Mouse (Mus musculus): ENCODE data around the gene Cabin1. TPM values are rescaled to one million over a fixed set of nuclear protein-coding genes. Genes with fewer than 3 reads are reported as not detected.

The Cabin1 gene
- polyA plus RNA-seq, 1 experiment from 2014 or later, result 36.6 TPM

DNA sequence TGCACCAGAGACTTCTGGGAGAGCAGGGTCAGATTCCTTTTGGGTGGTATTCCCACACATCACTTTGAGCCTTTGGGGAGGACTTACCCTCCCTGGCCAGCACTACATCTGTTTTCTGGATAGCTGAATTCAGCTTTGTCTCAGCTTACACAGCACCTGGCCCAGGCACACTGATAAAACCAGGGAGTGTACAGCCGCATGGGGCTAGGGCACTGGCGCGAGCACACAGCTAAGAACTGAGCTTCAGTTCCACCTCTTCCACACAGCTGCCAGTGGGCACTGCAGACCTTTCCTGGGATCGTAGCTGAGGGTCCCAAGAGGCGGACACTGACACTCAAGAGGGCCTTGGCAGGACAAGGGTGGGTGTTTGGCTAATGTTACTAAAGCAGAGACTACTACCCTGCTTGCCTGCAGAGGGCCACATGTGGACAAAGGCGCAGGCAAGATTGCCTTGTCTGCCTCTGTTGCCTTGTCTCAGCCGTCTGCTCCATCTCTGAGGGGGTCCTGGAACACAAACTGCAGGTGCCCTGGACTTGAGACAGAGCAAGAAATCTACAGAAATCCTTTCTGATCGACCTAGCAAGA is 57.4 kb downstream of the Cabin1 start:
- no peak for DNase-seq (ENCODE audit: extremely low spot score, low spot score)
- Histone ChIP-seq H3K9me3 (no peaks in the 10 kb centered on the region), H3K27ac (no peak overlapping the region), H3K36me3 (replicated peaks) (peaks cover 80% of the 10 kb centered on the region), H3K27me3 (ENCODE audit: poor library complexity, severe bottlenecking) (no peaks in the 10 kb centered on the region), H3K4me1 (peaks cover 28% of the 10 kb centered on the region), H3K4me3 (no peak overlapping the region)
- 83% methylated on average over 8 of the region's 8 CpGs for WGBS

DNA sequence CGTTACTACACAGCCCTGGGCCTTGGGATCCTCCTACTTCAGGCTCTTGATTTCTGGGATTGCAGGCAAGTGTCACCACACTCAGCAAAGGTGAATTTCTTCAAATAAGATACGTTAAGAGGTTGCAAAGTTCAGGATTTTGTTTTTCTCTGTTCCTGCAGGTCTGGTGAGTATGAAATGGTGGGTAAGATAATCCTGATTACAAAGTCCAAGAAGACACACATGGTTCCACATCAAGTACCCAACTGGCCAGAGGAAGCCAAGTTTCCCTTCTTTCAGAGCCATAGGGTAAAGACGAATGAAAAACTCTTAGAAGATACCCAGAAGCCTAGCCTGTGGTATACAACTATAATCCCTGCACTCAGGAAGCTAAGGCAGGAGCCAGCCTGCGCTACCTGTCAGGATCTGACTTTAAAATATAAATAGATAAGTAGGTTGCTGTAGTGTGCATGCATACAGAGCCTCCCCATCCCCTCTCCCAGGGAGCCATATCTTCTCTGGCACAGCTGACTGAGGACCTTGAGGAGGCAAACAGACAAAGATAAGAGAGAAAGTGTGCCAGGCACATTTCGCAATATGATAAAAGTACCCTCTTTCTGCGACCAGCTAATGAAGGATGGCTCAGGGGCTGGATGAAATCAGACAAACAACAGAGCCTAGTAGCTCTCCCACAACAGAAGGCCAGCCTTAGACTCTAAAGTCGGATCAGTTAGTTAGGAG is 58.3 kb downstream of the Cabin1 start:
- Histone ChIP-seq H3K9me3 (no peaks in the 10 kb centered on the region), H3K27me3 (ENCODE audit: poor library complexity, severe bottlenecking) (no peaks in the 10 kb centered on the region), H3K36me3 (replicated peaks) (peaks cover 72% of the 10 kb centered on the region), H3K4me3 (no peak overlapping the region), H3K4me1 (peaks cover 28% of the 10 kb centered on the region), H3K27ac (no peak overlapping the region)
- WGBS, result 79% methylated on average over 7 of the region's 7 CpGs
- no peak for DNase-seq (ENCODE audit: extremely low spot score, low spot score)

DNA sequence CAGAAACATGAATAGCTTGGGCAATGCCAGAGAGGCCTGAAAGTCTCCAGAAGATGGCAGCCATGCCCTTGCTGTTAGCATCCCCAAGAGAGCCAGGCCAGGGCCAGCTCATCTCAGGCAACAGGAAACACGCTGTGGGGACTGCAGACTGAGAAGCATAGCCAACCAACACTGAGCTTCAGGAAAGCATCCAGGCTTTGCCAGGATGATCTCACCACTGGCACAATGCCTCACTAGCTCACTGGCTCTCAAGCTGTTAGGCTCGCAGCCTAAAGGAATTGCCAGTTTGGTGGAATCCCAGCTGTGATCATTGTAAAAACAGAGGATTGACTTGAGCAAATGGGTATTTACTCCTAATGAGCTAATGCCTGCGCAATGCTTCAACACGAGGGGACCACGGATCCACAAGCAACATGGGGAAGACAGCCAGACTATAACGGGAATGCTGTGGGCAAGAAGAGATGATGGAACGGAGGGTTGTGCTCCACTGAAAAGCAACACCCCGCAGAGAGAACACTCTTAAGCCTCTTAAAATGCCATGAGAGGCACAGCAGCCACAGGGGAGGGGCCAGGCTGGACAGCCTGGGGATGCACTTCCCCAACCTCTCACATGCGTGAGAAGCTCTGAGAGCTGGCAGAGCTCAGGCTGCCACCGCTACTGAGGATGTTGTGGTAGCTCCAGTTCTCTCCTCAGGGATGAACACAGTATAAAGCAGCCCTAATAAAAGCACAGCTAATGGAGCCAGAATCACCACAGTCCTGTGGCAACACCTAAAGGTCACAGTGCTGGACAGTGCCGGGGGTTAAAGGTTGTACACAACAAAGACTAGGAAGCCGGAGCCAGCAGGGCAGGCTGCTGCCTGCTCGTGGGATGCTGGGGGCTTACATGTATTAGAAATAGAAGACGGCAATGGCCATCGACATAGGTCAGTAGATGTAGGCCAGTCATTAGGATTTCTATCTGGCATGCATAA is 59.6 kb downstream of the Cabin1 start:
- Histone ChIP-seq H3K4me1 (peaks cover 28% of the 10 kb centered on the region), H3K36me3 (replicated peaks) (peaks cover 72% of the 10 kb centered on the region), H3K27ac (peak overlapping the region; percentile 60; the same call in 1 of the 2 replicates), H3K27me3 (ENCODE audit: poor library complexity, severe bottlenecking) (no peaks in the 10 kb centered on the region), H3K9me3 (no peaks in the 10 kb centered on the region), H3K4me3 (no peak overlapping the region)
- no peak for DNase-seq (ENCODE audit: extremely low spot score, low spot score)
- WGBS, result 42% methylated on average over 15 of the region's 15 CpGs

DNA sequence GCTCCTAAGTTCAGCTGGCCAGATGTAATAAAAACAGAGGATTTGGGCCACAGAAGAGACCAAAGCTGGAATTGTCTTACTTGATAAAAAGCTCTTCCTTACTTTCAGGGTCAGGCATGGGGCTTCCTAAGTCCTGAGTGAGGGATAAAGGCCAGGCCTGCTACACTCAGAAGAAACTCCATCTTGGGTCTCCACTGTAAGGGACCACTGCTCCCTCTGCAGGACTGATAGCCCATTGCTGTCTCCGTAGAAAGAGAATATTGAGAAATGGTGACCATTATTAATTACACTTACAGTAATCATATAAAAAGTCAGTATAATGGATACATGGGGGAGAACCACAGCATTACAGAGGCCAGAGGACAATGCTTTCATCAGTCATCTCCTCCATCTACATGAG is 60.6 kb downstream of the Cabin1 start:
- H3K27ac ChIP-seq, result no peak overlapping the region
- no peaks in the 10 kb centered on the region for H3K9me3 ChIP-seq
- WGBS, result 81% methylated on average over 1 of the region's 1 CpGs
- H3K27me3 ChIP-seq (ENCODE audit: poor library complexity, severe bottlenecking), result no peaks in the 10 kb centered on the region
- H3K36me3 ChIP-seq (replicated peaks), result peaks cover 72% of the 10 kb centered on the region
- no peak for DNase-seq (ENCODE audit: extremely low spot score, low spot score)
- H3K4me3 ChIP-seq, result no peak overlapping the region
- peaks cover 25% of the 10 kb centered on the region for H3K4me1 ChIP-seq

- H3K4me3 ChIP-seq, result no peak overlapping the region
- no peaks in the 10 kb centered on the region for H3K27me3 ChIP-seq (ENCODE audit: poor library complexity, severe bottlenecking)
- 96% methylated on average over 2 of the region's 2 CpGs for WGBS
- no peaks in the 10 kb centered on the region for H3K9me3 ChIP-seq
- H3K36me3 ChIP-seq (replicated peaks), result peaks cover 72% of the 10 kb centered on the region
- DNase-seq (ENCODE audit: extremely low spot score, low spot score), result no peak
- peaks cover 24% of the 10 kb centered on the region for H3K4me1 ChIP-seq
- H3K27ac ChIP-seq, result no peak overlapping the region
Measured at GRCm38 (mm10) chr10:75702494-75702893, 61.6 kb downstream of the Cabin1 start.

DNA sequence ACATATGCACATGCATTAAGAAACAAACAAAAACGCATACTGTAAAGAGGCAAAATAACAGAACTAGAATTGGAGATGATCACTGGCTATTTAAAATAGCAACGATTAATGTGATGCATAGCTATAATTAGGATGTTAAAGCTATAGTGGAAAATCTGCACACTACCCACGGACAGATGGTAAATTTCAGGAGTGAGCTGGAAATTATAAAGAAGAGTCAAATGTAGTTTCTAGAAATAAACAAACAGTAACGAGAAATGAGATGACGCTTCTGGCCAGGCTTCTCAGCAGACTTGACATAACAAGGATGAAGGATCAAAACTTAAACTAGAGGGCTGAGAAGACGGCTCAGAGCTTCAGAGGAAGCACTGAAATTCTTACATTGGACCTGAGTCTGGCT is 62.9 kb downstream of the Cabin1 start:
- no peak overlapping the region for H3K4me3 ChIP-seq
- no peaks in the 10 kb centered on the region for H3K9me3 ChIP-seq
- no peak overlapping the region for H3K27ac ChIP-seq
- H3K4me1 ChIP-seq, result peaks cover 21% of the 10 kb centered on the region
- peaks cover 72% of the 10 kb centered on the region for H3K36me3 ChIP-seq (replicated peaks)
- 92% methylated on average over 6 of the region's 6 CpGs for WGBS
- H3K27me3 ChIP-seq (ENCODE audit: poor library complexity, severe bottlenecking), result no peaks in the 10 kb centered on the region
- DNase-seq (ENCODE audit: extremely low spot score, low spot score), result no peak

DNA sequence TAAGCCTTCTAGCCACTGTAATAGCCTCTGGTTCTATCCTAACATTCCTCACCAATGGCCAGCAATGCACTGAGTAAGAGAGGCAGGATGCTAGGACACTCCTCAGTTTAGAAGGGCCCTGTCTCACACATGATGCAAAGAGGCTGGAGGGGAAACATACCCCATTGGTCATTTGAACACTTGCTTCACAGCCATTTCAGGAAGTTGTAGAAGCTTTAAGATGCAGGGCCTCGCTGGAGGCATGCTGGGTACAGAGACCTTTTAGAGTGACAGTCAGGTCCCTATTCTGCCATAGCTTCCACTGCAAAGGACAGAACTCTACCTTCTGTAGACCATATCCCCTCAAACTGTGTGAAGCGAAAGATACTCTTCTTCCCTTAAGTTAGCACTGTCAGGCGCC is 66.4 kb downstream of the Cabin1 start:
- H3K36me3 ChIP-seq (replicated peaks), result peaks cover 84% of the 10 kb centered on the region
- WGBS, result 85% methylated on average over 3 of the region's 3 CpGs
- no peak overlapping the region for H3K4me3 ChIP-seq
- H3K27ac ChIP-seq, result peak overlapping the region; percentile 60
- no peaks in the 10 kb centered on the region for H3K9me3 ChIP-seq
- H3K27me3 ChIP-seq (ENCODE audit: poor library complexity, severe bottlenecking), result no peaks in the 10 kb centered on the region
- no peaks in the 10 kb centered on the region for H3K4me1 ChIP-seq
- no peak for DNase-seq (ENCODE audit: extremely low spot score, low spot score)

GRCm38 (mm10) chr10:75696597-75697355 is 67.4 kb downstream of the Cabin1 start:
- Histone ChIP-seq H3K27ac (peak overlapping the region; percentile 40; the same call in 1 of the 2 replicates), H3K27me3 (ENCODE audit: poor library complexity, severe bottlenecking) (no peaks in the 10 kb centered on the region), H3K9me3 (no peaks in the 10 kb centered on the region), H3K36me3 (replicated peaks) (peaks cover 92% of the 10 kb centered on the region), H3K4me3 (no peak overlapping the region), H3K4me1 (no peaks in the 10 kb centered on the region)
- DNase-seq (ENCODE audit: extremely low spot score, low spot score), result no peak
- WGBS, result 90% methylated on average over 7 of the region's 7 CpGs

DNA sequence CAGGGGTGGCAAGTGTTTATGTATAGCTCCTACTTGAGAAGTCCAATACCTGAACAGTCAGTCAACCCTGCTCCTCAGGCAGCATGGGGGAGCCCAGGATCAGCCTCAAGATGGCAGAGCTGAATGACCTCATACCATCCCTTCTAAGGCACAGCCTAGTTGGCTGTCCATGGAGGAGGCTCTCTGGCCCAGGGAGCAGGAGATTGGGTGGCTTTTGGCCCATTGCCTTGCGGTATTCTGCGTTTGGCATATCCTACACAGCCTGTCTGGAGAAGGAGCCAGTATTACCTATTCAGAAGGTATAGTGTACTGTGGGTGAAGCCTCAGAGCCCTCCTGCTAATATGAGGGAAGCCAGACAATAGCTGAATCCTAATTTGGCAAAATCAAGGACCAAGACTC is 68.6 kb downstream of the Cabin1 start:
- Histone ChIP-seq H3K27ac (no peak overlapping the region), H3K4me1 (no peaks in the 10 kb centered on the region), H3K36me3 (replicated peaks) (peaks cover 100% of the 10 kb centered on the region), H3K27me3 (ENCODE audit: poor library complexity, severe bottlenecking) (no peaks in the 10 kb centered on the region), H3K9me3 (no peaks in the 10 kb centered on the region), H3K4me3 (no peak overlapping the region)
- DNase-seq (ENCODE audit: extremely low spot score, low spot score), result no peak
- 94% methylated on average over 2 of the region's 2 CpGs for WGBS

GRCm38 (mm10) chr10:75695078-75695477 is 69.1 kb downstream of the Cabin1 start:
- no peak overlapping the region for H3K27ac ChIP-seq
- no peak overlapping the region for H3K4me3 ChIP-seq
- H3K9me3 ChIP-seq, result no peaks in the 10 kb centered on the region
- no peaks in the 10 kb centered on the region for H3K27me3 ChIP-seq (ENCODE audit: poor library complexity, severe bottlenecking)
- peaks cover 97% of the 10 kb centered on the region for H3K36me3 ChIP-seq (replicated peaks)
- H3K4me1 ChIP-seq, result no peaks in the 10 kb centered on the region
- no peak for DNase-seq (ENCODE audit: extremely low spot score, low spot score)
- 90% methylated on average over 5 of the region's 5 CpGs for WGBS

GRCm38 (mm10) chr10:75694567-75694966 is 69.6 kb downstream of the Cabin1 start:
- Histone ChIP-seq H3K9me3 (no peaks in the 10 kb centered on the region), H3K27ac (no peak overlapping the region), H3K4me3 (no peak overlapping the region), H3K27me3 (ENCODE audit: poor library complexity, severe bottlenecking) (no peaks in the 10 kb centered on the region), H3K36me3 (replicated peaks) (peaks cover 97% of the 10 kb centered on the region), H3K4me1 (no peaks in the 10 kb centered on the region)
- no peak for DNase-seq (ENCODE audit: extremely low spot score, low spot score)
- WGBS, result 94% methylated on average over 9 of the region's 9 CpGs

- DNase-seq (ENCODE audit: extremely low spot score, low spot score), result no peak
- peaks cover 97% of the 10 kb centered on the region for H3K36me3 ChIP-seq (replicated peaks)
Measured at GRCm38 (mm10) chr10:75693451-75694233, 70.5 kb downstream of the Cabin1 start.

More at GRCm38 (mm10) chr10:75693451-75694233, 70.5 kb downstream of the Cabin1 start:
- Histone ChIP-seq H3K27me3 (ENCODE audit: poor library complexity, severe bottlenecking) (no peaks in the 10 kb centered on the region), H3K27ac (no peak overlapping the region), H3K9me3 (no peaks in the 10 kb centered on the region), H3K4me3 (no peak overlapping the region), H3K4me1 (no peaks in the 10 kb centered on the region)
- 92% methylated on average over 11 of the region's 11 CpGs for WGBS
